Mouse (Mus musculus): ENCODE data around the gene Cfap65.
A peak's percentile ranks its signal among the peaks of the same experiment; 100 is the strongest.

Gene Cfap65

GRCm38 (mm10) chr1:74935402-74935801, at the start of gene Cfap65:
Gene Cfap65 (minus strand): TSS chr1:74935599.
- DNase-seq (ENCODE audit: low read depth, low spot score) = peak; percentile 37

- DNase-seq (ENCODE audit: low read depth, low spot score) = no peak
Observed at GRCm38 (mm10) chr1:74977001-74977400, 41.6 kb upstream of the Cfap65 start.

DNA sequence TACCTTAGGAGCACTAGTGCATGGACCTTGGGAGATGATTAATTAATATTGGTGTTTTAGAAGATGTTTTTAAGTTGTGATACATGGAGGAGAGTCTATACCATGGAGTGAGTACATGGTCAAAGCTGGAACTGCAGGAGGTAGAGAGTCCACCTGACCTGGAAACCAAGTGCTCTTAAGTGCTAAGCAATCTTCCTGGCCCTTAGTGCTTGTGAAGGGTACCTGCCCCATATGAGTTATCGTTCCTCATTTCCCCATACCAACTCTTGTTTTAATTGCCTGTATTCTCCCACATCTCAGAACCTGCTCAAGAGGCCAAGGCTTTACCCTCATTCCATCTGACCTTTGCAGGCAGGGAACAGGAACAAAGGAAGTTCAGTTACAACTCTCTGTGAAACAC, 40.5 kb upstream of the Cfap65 start:
- DNase-seq (ENCODE audit: low read depth, low spot score) = no peak

DNA sequence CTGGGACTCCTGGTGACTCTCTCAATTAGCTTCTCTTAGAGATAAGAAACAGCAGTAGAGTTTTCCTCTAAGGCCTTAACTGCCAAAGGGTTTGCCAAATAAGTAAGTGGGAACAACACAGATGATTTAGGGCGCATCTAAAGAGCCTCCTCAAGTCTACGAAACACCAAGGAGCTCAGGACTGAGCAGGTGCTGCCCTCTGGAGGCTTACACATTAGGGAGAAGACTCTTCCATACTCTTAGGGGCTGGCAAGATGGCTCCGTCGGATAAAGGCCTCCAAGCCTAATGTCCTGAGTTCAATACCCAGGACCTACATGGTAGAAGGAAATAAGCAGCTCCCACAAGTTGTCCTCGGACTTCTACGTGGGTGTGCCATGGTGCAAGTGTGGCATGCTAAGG, 38.2 kb upstream of the Cfap65 start:
- DNase-seq (ENCODE audit: low read depth, low spot score) = no peak

- DNase-seq (ENCODE audit: low read depth, low spot score) = no peak
Observed at GRCm38 (mm10) chr1:74971353-74972050, 36.1 kb upstream of the Cfap65 start.

DNA sequence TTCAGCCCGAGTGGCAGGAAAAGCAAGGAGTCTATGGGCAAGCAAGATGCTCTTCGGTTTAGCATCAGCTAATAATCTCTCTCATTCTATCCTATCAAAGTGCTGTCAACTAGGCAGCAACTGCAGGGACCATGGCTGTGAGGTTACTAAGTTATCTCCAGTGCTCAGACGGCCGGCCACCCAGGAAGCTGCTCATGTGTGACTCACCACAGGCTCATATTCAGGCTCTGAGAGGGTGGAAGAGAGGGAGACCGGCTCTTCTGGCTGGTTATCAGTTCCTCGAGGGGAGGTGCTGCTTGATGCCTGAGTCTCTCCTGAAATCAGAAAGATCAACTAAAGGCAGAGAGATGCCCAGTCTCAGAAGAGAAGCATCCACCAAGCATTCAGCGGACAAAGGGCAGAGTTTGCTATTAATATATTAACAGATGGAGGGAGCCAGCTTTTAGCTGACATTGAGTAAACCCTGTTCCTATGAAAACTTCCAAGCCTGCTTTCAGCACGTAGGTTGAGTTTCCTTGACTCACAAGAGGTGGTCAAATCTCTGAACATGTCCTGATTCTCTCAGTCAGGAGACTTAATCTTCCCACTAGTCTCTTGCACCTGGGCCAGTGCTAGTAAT, 32.7 kb upstream of the Cfap65 start:
- no peak for DNase-seq (ENCODE audit: low read depth, low spot score)

GRCm38 (mm10) chr1:74964494-74965215, 29.3 kb upstream of the Cfap65 start:
- DNase-seq (ENCODE audit: low read depth, low spot score) = peak; percentile 92

DNA sequence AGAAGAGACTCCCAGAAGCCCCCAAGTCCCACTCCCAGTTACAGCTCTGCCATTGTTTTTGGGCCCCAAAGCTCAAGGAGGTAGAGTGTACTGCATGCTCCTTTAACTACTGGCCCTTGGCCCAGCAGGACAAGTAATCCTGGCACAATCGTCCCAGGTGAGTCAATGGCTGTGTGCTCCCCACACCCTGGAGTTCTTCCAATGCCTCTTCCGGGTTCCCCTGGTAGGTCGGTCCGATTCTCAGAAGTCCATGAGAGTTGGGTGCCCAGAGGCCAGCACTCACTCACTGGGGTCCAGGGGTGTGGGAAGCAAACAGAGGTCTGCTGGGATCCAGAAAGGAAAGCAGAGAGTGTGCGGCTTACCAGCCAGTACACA, 27.4 kb upstream of the Cfap65 start:
- DNase-seq (ENCODE audit: low read depth, low spot score) = no peak

DNA sequence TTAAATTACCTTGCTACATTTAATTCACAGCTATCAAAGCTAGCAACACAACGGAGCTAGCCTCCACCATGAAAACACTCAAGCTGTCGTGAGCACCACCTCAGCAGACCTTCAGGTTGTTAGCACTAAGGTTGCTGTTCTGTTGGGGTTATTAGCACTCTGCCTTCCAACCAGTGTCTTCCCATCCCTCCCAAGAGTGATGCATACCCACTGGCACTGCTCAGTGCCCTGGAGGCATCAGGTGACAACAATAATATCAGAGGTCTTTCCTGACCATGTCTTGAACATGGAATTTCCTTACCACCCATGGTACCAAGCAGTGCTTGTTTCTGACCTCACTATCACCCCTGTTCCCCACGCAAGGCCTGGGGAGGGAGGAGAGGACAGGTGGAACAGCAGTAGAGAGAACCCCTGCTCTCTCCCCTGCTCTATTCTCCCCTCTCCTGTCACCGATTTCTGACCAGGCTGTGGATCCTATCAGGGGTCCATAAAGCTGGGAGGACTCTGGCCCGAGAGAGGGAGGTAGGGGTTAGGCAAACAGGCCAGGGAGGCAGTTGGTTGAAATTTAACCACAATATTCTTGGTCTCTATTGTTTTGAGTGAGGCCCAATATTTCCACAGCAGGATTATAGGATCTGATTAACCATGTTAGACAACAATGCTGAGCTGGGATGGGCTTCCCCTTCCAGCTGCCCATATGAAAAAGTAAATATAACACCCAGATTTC, 26.9 kb upstream of the Cfap65 start:
- DNase-seq (ENCODE audit: low read depth, low spot score) = no peak

- no peak for DNase-seq (ENCODE audit: low read depth, low spot score)
Observed at GRCm38 (mm10) chr1:74961722-74962121, 26.3 kb upstream of the Cfap65 start.

DNA sequence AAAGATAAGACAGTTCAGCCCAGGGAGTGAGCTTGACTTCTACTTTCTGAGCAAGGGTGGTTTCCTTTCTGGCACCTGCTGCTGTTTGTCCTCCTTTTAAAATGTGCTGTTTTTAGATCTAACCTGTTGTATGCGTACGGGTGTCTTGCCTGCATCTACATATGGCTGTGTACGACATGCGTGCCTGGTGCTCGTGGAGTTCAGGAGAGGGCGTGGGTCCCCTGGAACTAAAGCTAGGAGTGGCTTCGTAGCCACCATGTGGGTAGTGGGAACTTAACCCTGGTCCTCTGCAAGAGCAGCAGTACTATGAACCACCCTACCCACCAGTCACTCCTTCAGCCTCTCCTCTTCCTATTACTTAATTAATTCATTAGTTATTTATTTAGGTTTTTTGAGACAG, 24.7 kb upstream of the Cfap65 start:
- DNase-seq (ENCODE audit: low read depth, low spot score) = no peak

GRCm38 (mm10) chr1:74951556-74952210, 16.3 kb upstream of the Cfap65 start, which contains the start of gene Ihh:
Gene Ihh (minus strand): TSS chr1:74951672.
- DNase-seq (ENCODE audit: low read depth, low spot score) = no peak

DNA sequence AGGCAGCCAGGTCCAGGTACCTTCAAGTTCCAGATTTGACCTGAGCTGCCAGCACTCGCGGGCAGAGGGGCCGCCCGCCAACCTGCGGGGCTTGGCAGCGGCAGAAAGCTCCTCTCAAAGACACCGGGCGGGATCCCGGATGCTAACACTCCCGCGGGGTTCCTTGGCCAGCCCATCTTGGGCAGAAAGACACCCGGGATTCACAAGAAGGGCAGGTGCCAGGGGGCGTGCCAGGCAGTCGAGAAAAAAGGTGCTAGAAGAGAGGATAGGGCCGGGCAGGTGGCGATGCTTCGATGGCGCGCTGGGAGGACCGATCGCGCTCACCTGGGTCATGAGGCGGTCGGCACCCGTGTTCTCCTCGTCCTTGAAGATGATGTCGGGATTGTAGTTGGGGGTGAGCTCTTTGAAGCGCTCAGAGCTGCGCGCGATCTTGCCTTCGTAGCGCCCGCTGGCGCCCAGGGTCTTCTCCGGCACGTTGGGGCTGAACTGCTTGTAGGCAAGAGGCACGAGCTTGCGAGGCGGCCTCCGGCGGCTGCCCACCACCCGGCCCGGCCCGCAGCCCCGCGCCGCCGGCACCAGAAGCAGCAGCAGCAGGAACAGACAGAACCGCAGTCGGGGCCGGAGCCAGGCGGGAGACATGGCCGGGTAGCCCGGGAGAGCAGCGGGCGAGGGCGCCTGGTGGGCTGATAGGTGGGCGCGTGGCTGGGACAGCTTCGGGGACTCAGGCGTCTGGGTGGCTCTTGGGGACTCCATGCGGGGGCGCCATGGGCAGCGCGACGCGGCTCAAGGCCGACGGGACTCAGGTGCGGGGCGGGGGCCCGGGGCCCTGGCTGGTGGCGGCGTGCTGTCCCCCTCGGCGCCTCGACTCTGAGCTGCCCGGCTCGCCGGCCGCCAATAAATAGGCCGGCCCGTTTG, 15.4 kb upstream of the Cfap65 start:
- DNase-seq (ENCODE audit: low read depth, low spot score) = no peak

GRCm38 (mm10) chr1:74950066-74950465, 14.7 kb upstream of the Cfap65 start:
- no peak for DNase-seq (ENCODE audit: low read depth, low spot score)

DNA sequence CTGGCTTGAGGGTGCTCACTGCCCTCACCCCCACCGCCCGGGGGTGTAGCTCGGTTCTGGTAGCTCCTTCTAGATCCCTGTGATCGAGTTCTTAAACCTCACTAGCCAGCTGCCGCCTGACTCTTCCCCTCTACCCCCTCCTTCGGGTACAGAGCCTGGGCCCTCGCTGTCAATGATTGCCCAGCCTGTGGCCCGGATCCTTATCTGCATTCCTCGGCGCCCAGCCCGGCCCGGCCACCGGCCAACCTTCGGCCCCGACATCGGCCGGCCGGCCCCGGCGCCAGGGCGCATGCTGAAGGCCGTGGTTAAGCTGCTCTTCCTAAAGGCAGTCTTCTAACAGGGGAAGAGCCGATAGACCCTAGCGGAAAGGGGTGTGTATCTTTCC, 14.3 kb upstream of the Cfap65 start:
- no peak for DNase-seq (ENCODE audit: low read depth, low spot score)

GRCm38 (mm10) chr1:74948784-74949665, 13.6 kb upstream of the Cfap65 start:
- peak; percentile 58 for DNase-seq (ENCODE audit: low read depth, low spot score)

DNA sequence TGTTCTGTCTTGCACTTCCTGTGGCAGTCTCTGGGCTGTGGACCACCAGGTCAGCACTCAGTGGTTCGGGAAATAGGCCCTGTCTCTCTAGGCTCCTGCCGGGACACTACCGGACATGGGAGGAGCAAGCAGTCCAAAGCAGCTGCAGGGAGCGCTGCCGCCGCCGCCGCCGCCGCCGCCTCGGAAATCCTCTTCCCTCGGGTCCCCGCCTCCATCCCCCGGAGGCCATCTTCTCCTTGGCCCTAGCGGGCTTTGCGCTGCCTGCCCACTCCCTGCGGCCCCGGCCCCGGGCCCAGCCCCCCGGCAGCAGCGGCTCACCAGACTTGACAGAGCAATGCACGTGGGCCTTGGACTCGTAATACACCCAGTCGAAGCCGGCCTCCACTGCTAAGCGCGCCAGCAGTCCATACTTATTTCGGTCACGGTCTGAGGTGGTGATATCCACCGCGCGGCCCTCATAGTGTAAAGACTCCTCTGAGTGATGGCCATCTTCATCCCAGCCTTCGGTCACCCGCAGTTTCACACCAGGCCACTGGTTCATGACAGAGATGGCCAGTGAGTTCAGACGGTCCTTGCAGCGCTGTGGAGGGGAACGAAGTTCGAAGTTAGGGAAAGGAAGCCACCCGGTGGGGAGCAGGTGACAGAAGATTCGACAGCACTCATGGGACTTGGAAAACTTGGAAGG, 12.7 kb upstream of the Cfap65 start:
- DNase-seq (ENCODE audit: low read depth, low spot score) = no peak

- no peak for DNase-seq (ENCODE audit: low read depth, low spot score)
Observed at GRCm38 (mm10) chr1:74941651-74942360, 6.4 kb upstream of the Cfap65 start.

All from forelimb bud, embryonic 11.5 days (tissue).